Mouse (Mus musculus) lung, adult 2 months (tissue): ENCODE results near the gene Olfr1291-ps1.

Experiments
- CTCF ChIP-seq: fragments of 200-500 bp; IDR thresholded peaks from 2 replicates; pipeline ENCODE4 v1.5.1; 2011; ENCODE audit warnings: mild to moderate bottlenecking, low read length, control low read depth; ENCODE audit not compliant: insufficient read depth
- POLR2A ChIP-seq: fragments of 200-500 bp; IDR thresholded peaks from 2 replicates; pipeline ENCODE4 v1.6.1; 2011; ENCODE audit warnings: low read depth, mild to moderate bottlenecking, control low read depth, low read length, borderline replicate concordance; ENCODE audit errors: extremely low read depth

- TF ChIP-seq POLR2A (no peak), CTCF (no peak)
Measured at GRCm38 (mm10) chr2:111480519-111480918, 16.5 kb upstream of the Olfr1291-ps1 start, which contains the start of gene Olfr1289.
